Mouse (Mus musculus): ENCODE measurements around the gene Foxred1. TPM values are rescaled to one million over a fixed set of nuclear protein-coding genes. Genes with fewer than 3 reads are reported as not detected.
A peak's percentile ranks its signal among the peaks of the same experiment; 100 is the strongest.

Foxred1 gene
- total RNA-seq, 2 experiments from 2014 or later, result 34.7 to 40.1 TPM

- intact Hi-C loops (cut with DNase I; ENCODE audit: low total_unique reads), result no loop called here
- DNase-seq, result no peak
These were observed 12.5 kb downstream of the Foxred1 start for GRCm38 (mm10) chr9:35198351-35198750.

DNA sequence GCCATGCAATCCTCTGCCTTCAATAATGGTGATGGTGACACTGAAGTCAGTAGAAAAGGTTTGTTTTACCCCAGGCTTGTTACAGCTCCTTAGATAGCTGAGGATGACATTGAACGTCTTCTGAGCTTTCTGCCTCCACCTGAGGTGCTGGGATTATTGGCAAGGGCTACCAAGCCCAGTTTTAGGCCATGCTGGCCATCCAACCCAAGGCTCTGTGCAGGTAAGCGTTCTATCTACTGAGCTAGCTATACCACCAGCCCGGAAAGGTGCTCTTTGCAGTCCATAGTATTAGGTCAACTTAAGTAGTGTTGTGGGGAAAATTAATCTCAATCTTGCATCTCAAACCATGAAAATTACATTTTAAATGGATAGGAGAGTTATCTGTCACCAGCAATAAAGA, 13.2 kb downstream of the Foxred1 start:
- DNase-seq, result no peak
- intact Hi-C loops (cut with DNase I; ENCODE audit: low total_unique reads), result no loop called here

DNA sequence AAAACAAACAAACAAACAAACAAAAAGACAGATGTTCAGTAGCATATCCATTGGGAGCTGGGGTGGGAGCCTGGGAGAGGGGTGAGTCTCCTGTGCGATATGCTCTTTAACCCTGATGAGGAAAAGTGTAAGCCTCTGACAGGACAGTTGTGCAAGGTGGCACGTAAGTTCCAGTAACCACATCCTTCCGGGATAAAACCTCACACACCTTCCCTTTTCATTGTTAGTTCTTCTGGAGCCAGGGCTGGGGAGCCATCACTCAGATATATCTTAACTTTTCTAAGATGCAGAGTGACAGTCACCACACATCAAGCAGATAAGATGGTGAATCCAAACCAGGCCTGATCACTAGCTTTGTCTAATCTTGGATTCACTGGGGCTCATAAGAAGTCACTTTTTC, 16.8 kb downstream of the Foxred1 start:
- no peak for DNase-seq
- intact Hi-C loops (cut with DNase I; ENCODE audit: low total_unique reads), result no loop called here

DNA sequence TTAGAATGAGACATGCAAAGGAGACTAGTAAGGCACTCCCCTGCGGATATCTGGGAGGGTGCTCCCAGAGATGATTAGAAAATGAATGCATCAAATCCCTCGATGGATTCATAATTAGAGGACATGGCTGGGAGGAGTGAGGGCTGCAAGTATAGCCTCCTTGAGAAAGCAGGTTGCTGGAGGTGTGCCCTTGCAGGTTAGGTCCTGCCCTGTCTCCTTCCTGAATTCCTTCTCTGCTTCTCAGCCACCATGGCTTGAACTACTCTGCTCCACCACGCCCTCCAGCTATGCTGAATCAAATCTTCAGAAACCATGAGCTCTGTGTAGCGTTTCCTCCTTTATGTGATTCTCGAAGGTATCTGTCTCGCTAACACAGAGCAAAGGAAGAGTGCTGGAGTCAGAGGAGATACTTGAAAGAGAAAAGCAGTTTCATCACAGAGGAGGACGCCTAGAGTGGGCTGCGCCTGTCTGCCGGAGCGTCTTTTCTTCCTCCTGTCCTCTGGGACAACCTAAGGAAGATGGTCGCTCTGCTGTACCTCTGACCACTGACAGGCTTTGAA, 17.8 kb downstream of the Foxred1 start:
- DNase-seq, result no peak
- intact Hi-C loops (cut with DNase I; ENCODE audit: low total_unique reads), result no loop called here

- no peak for DNase-seq
- intact Hi-C loops (cut with DNase I; ENCODE audit: low total_unique reads), result loop anchor here (10.0 kb wide), 1 partner anchor 76 kb away; the partner anchor contains the start of genes Fam118b and Rpusd4
These were observed 22.2 kb downstream of the Foxred1 start for GRCm38 (mm10) chr9:35188700-35189099.

DNA sequence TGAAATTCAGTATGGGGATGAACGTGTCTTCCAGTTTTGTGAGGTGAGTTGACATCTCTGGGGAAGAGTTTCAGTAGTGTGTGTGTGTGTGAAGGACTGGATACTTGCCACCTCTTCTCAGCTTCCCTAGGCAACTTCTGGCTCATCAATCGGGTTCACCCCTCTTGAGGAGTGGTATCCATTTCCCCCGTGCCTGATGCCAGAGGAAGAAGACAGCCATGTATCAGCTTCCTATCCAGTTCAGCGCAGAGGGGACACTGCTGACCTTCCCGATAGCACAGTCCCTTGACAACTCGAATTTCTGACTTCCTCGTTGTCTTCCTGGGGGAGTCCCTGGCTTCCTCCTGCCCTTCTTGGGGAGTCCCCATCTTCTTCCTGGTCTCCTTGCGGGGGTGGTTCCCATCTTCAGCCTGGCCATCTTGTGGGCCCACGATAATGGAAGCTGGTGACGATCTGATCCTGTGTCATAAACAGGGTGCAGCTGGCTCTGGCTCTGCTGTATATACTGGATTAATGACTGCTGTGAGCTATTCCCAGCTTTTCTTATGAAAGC, 23.4 kb downstream of the Foxred1 start:
- no peak for DNase-seq
- intact Hi-C loops (cut with DNase I; ENCODE audit: low total_unique reads), result loop anchor here (10.0 kb wide), 1 partner anchor 77 kb away; the partner anchor contains the start of genes Fam118b and Rpusd4

DNA sequence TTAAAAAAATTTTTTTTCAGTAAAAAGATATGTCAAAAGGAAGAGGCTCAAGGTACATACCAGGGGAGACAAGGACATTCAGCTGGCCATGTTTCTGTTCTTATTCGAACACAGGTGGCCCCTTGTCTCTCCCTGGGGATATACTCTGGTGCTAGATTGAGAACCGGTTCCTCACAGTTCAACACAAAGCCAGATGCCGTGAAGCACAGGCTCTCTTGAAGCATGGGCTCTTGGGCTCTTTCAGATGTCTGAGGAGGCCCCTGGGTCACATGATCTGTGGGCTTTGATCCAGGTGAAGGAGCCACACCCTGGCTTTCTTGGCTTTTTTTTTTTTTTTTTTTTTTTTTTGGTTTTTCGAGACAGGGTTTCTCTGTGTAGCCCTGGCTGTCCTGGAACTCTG, 24.4 kb downstream of the Foxred1 start:
- DNase-seq, result no peak
- intact Hi-C loops (cut with DNase I; ENCODE audit: low total_unique reads), result loop anchor here (10.0 kb wide), 1 partner anchor 78 kb away; the partner anchor contains the start of genes Fam118b and Rpusd4

DNA sequence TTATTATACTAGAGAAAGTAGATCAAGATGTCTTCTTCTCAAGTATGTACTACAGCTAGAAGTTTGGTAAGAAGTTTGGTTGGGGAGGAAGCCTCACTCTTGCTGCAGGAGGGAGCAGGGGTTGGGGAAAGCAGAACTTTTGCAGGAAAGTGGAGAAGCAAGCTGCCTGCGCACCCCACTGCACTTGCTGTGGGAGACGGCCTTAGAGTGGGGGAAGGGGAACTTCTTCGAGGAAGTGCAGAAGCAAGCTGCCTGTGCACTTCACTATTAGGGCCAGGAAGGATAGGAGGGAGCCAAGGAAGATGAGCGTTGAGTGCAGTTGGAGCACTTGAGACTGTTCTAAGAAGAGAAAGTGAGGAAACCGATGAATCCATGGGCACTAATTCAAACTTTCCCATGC, 27.5 kb downstream of the Foxred1 start:
- intact Hi-C loops (cut with DNase I; ENCODE audit: low total_unique reads), result loop anchor here (10.0 kb wide), 1 partner anchor 81 kb away; the partner anchor contains the start of genes Fam118b and Rpusd4
- no peak for DNase-seq

DNA sequence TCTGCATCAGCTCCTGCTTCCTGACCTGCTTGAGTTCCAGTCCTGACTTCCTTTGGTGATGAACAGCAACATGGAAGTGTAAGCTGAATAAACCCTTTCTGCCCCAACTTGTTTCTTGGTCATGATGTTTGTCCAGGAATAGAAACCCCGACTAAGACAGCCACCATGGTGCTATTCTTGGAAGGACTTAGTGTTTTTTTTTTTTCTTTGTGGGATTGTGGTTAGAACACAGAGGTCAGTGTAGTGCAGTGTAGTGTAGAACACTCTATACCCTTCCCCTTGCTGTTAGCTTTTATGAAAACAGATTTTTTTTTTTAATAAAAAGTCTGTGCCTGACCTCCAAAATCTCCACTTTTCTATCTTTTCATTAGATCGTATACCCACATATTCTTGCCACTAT, 28.0 kb downstream of the Foxred1 start:
- no peak for DNase-seq
- intact Hi-C loops (cut with DNase I; ENCODE audit: low total_unique reads), result loop anchor here (10.0 kb wide), 1 partner anchor 82 kb away; the partner anchor contains the start of genes Fam118b and Rpusd4

GRCm38 (mm10) chr9:35176124-35176659, 34.7 kb downstream of the Foxred1 start:
- intact Hi-C loops (cut with DNase I; ENCODE audit: low total_unique reads), result no loop called here
- DNase-seq, result no peak

DNA sequence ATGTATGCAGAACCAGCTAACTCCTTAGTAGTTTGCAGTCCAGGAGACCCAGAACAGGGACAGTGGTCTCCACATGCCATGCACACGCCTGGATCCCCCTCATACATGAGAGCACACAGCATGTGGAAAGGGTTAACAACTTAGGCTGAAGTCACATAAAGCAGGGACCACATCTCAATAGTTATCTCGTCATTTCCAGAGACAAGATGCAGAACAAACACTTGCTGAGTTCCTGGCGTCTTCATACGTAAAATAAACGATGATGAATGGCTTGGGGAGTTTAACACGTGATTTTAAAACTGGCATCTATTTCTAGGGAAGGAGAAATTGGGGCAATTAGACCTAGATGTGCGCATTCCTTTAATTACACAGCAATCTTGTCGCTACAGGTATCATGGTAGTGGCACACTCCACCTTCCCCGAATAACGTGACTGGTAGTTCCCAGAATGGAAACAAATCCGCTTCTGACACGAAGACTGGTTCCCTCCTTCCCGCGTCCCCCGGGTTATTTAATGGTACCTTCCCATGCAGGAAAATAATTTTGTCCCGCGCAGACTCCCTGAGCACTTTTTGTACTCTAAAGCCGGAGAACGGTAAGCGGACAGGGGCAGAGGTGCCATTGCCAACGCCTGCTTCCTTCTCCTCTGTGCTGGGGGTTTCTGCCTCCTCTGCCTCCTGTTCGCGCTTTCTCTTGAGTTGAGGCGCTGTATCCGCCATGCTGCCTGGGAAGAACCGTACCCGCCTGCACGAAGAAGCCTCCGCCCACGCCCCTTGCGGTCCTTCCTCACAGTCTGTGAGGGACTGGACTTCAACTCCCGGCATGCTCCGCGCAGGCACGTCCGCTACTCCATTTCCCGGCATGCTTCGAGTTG, 35.4 kb downstream of the Foxred1 start, which contains the start of gene Dcps:
TSS of gene Dcps (minus strand) at position 811 of the 873 bp plus-strand sequence.
- intact Hi-C loops (cut with DNase I; ENCODE audit: low total_unique reads), result no loop called here
- DNase-seq, result peak; percentile 93

- DNase-seq, result no peak
- intact Hi-C loops (cut with DNase I; ENCODE audit: low total_unique reads), result no loop called here
These were observed 37.5 kb downstream of the Foxred1 start for GRCm38 (mm10) chr9:35173331-35173730.

DNA sequence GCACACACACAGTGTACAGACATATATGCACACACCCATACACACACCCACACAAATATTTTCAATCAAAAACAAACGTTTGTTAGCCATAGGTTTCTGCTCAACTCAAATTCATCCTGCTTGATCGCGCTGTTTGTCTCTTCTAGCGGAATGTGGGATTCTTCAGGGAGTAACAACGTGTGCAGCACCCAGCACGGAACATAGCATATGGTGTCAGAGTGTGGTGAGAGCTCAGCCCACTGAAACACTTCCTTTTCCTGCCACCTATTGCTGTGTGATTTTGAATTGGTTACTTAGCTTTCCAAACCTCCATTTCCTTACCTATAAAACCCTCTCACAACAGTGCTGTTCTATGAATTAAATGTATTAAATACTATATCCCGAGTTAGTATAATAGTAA, 40.8 kb downstream of the Foxred1 start:
- intact Hi-C loops (cut with DNase I; ENCODE audit: low total_unique reads), result no loop called here
- no peak for DNase-seq

DNA sequence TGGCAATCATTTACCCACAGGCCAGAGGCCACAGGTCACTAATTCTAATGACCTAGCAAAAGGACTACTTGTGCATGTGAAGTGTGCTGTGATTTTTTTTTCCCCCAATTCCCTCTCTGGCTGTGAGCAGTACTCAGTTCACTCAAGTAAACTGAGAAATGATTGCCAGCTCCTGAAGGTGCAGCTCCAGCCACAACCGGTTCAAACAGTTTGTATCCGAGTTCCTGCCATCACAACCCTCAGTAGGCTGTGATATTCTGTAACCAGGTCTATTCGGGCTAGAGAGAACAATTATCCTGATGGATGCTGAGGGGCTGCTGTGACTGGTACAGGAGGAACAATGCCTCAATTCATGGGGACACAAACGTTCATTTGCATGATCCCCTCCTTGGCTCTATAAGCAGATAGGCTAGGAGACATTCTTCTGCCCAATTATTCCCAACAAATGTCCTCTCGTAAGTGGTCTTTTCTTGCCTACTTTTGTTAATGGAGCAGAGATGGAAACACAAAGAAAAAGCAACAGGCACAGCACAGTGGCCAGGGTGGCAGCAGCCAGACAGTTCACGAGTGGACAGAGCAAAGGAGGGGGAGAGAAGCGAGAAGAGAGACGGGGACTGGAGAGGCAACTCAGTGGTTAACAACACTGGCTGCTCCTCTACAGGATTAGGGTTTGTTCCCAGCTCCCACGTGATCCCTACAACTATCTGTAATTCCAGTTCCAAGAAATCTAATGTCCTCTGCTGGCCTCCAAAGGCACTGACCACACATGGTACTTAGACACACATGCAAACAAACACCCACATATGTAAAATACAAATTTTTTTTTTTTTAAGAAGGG, 43.8 kb downstream of the Foxred1 start:
- no peak for DNase-seq
- intact Hi-C loops (cut with DNase I; ENCODE audit: low total_unique reads), result loop anchor here (5.0 kb wide), 1 partner anchor 135 kb away; no protein-coding TSS in a partner anchor

- intact Hi-C loops (cut with DNase I; ENCODE audit: low total_unique reads), result loop anchor here (5.0 kb wide), 1 partner anchor 134 kb away; no protein-coding TSS in a partner anchor
- DNase-seq, result no peak
These were observed 44.6 kb downstream of the Foxred1 start for GRCm38 (mm10) chr9:35166144-35166797.

GRCm38 (mm10) chr9:35164142-35164874, 46.5 kb downstream of the Foxred1 start:
- DNase-seq, result no peak
- intact Hi-C loops (cut with DNase I; ENCODE audit: low total_unique reads), result loop anchor here (5.0 kb wide), 1 partner anchor 182 kb away; no protein-coding TSS in a partner anchor

- intact Hi-C loops (cut with DNase I; ENCODE audit: low total_unique reads), result loop anchor here (5.0 kb wide), 1 partner anchor 181 kb away; no protein-coding TSS in a partner anchor
These were observed 47.7 kb downstream of the Foxred1 start for GRCm38 (mm10) chr9:35163011-35163690.

More at GRCm38 (mm10) chr9:35163011-35163690, 47.7 kb downstream of the Foxred1 start:
- peak; percentile 73 for DNase-seq
